Mouse (Mus musculus) cerebral cortex, adult 2 months (tissue): ENCODE results near the gene Rcn2.

ENCODE experiments used
- WGBS: fragments of 180-500 bp; shearing (Covaris S2); methylation state at CpG from one replicate; pipeline ENCODE4 v1.1.7; 2018; 5-methylcytosine and 5-hydroxymethylcytosine counted together

The Rcn2 gene

GRCm38 (mm10) chr9:56041372-56042180 is at the start of gene Rcn2:
Rcn2 (plus strand) TSS chr9:56041845.
- under 1% methylated on average over 49 of the region's 49 CpGs for WGBS

- WGBS, result 80% methylated on average over 1 of the region's 2 CpGs
Measured at GRCm38 (mm10) chr9:56004679-56005078, 37.0 kb upstream of the Rcn2 start.

- 84% methylated on average over 4 of the region's 4 CpGs for WGBS
Measured at GRCm38 (mm10) chr9:56010450-56010849, 31.2 kb upstream of the Rcn2 start, which contains the start of gene 4930563M21Rik. 4930563M21Rik (minus strand) TSS chr9:56010550.

GRCm38 (mm10) chr9:56024772-56025171 is 16.9 kb upstream of the Rcn2 start:
- WGBS, result 69% methylated on average over 2 of the region's 2 CpGs

- WGBS, result 90% methylated on average over 16 of the region's 16 CpGs
Measured at GRCm38 (mm10) chr9:56027292-56027691, 14.4 kb upstream of the Rcn2 start.

GRCm38 (mm10) chr9:56032219-56032618 is 9.4 kb upstream of the Rcn2 start:
- WGBS, result 72% methylated on average over 3 of the region's 3 CpGs

- WGBS, result 1% methylated on average over 16 of the region's 16 CpGs
Measured at GRCm38 (mm10) chr9:56042181-56042621, 556 bp downstream of the Rcn2 start.

- WGBS, result 51% methylated on average over 3 of the region's 3 CpGs
Measured at GRCm38 (mm10) chr9:56053796-56054195, 12.2 kb downstream of the Rcn2 start.

- WGBS, result 69% methylated on average over 6 of the region's 6 CpGs
Measured at GRCm38 (mm10) chr9:56056147-56056546, 14.5 kb downstream of the Rcn2 start.

- WGBS, result over 99% methylated on average over 5 of the region's 5 CpGs
Measured at GRCm38 (mm10) chr9:56062336-56062735, 20.7 kb downstream of the Rcn2 start.

- 64% methylated on average over 3 of the region's 3 CpGs for WGBS
Measured at GRCm38 (mm10) chr9:56065011-56065410, 23.4 kb downstream of the Rcn2 start.

GRCm38 (mm10) chr9:56067964-56068363 is 26.3 kb downstream of the Rcn2 start:
- 94% methylated on average over 4 of the region's 4 CpGs for WGBS

GRCm38 (mm10) chr9:56068630-56069029 is 27.0 kb downstream of the Rcn2 start:
- 90% methylated on average over 1 of the region's 1 CpGs for WGBS

GRCm38 (mm10) chr9:56072861-56073260 is 31.2 kb downstream of the Rcn2 start:
- 88% methylated on average over 2 of the region's 2 CpGs for WGBS

- WGBS, result 80% methylated on average over 12 of the region's 12 CpGs
Measured at GRCm38 (mm10) chr9:56074863-56075262, 33.2 kb downstream of the Rcn2 start.

- 19% methylated on average over 4 of the region's 4 CpGs for WGBS
Measured at GRCm38 (mm10) chr9:56075264-56075663, 33.6 kb downstream of the Rcn2 start.

GRCm38 (mm10) chr9:56075901-56076620 is 34.4 kb downstream of the Rcn2 start:
- WGBS, result 73% methylated on average over 7 of the region's 7 CpGs

GRCm38 (mm10) chr9:56079587-56079986 is 37.9 kb downstream of the Rcn2 start:
- WGBS, result 78% methylated on average over 5 of the region's 5 CpGs

- 93% methylated on average over 5 of the region's 5 CpGs for WGBS
Measured at GRCm38 (mm10) chr9:56086524-56086923, 44.9 kb downstream of the Rcn2 start.

GRCm38 (mm10) chr9:56089778-56090520 is 48.3 kb downstream of the Rcn2 start, which contains the start of gene Pstpip1:
Pstpip1 (plus strand) TSS chr9:56089962.
- WGBS, result 26% methylated on average over 22 of the region's 22 CpGs

- WGBS, result 78% methylated on average over 5 of the region's 5 CpGs
Measured at GRCm38 (mm10) chr9:56090546-56091225, 49.0 kb downstream of the Rcn2 start.
